Mouse (Mus musculus) spleen, postnatal 36 days (tissue): Measurements from ENCODE around the gene Phospho2.
A peak's percentile ranks its signal among the peaks of the same experiment; 100 is the strongest.
"Not testable (repeated sequence)": the region's sequence is repeated elsewhere in the genome, so short reads cannot be mapped to it uniquely, and the experiment has no call there.

ENCODE experiments used
- DNase-seq, 2 experiments: peaks; one replicate each; pipeline ENCODE4 v3.0.0; 2022; ENCODE audit warnings: low spot score in 2 of 2, mixed read lengths in 1 of 2

Gene Phospho2

DNA sequence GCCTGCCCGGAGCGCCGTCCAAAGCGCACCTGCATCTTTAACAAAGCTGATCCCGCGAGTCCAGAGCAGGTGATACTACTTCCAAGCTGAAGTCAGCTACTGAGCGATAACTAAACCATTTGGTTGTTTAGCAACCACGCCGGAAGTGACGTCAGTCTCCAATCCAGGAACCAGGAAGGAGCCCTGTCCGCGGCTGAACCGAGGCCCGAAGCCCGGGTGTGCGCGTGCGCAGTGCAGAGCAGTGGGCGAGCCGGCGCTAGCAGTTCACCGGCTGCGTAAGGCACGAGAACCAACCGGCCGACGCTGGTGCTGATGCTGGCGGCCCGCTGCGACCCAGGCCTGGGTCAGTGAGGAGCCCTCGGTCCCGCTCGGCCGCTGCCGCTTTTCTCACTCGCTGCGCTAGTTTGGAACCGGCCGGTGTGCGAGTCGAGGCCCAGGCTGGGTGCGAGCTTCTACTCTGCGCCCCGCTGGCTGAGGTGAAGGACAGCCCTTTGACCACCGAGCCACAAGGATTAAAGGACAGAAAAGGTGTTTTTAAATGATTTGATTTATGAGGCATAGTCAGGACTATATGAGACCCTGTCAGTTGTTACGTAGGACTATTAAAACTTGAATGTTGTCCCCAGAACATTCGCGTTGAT is at the start of gene Phospho2, which contains the start of gene Ccdc173:
Gene Phospho2, plus strand, starts transcription at position 195 of the 641 bp plus-strand sequence.
Gene Ccdc173, minus strand, starts transcription at position 147 of the 641 bp plus-strand sequence.
- DNase-seq: peak; percentile 98

DNA sequence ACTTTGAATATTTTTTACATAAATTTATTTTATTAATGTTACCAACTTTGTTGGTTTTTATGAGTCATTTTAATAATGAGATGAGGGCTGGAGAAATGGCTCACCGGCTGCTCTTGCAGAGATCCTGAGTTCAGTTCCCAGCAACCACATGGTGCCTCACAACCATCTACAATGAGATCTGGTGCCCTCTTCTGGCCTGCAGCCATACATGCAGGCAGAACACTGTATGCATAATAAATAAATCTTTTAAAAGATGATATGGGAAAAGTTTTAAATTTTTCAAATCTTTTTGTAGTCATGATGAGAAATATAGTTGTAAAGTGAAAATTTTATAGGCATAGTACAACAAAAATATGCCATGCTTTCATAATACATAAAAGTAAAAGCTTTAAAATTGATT is 44.3 kb upstream of the Phospho2 start:
- DNase-seq: no peak

DNA sequence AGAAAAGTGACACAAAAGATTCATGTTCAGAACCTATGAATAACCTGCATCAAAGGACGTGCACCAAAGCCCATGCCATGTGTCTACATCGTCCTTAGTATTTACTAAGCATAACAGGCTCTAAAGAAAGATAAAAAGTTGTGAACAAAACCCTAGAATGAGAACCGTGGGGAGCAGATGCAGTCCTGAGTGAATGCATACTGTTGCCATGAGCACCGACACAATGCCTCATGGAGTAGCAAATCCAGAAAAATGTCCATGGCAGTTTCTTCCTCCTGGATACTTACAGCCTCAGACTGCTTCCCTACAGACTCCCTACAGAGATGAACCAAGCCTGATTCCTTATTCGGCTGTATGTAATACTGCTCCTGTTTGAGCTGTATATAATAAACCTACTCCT is 28.4 kb upstream of the Phospho2 start:
- DNase-seq: no peak

DNA sequence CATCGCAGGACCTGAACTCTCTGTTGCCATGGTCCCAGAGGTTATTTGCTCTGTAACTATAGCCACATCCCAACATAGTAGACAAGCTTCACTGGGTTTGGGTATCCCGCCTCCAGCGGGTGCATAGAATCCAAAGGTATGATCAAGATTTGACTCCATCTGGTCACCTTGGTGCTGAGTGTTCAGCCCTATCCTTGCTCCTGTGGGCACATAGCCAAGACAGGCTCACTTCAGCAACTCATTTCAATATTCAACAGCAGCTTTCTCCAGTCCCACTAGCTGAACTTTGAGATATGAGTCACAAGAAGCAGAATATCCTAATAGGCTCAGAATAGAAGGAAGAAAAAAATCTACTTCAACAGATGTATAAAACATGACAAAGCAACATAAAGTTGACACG is 26.1 kb upstream of the Phospho2 start:
- no peak for DNase-seq

DNA sequence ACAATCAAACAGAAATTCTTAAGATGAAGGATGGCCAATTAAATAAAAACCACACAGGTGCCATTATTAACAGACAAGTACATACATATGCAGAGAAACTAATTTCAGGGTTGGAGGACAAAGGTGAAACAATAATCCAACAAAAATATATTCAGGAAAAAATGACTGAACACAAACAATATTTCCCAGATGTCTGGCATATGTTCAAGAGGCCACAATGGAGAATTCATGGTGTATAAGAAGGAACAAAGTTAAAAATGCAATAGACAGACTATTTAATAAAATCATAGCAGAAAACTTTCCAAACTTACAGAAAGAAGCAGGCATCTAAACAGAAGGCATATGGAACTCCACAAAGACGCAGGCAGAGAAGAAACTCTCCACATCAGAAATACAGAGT is 24.7 kb upstream of the Phospho2 start:
- DNase-seq: no peak

DNA sequence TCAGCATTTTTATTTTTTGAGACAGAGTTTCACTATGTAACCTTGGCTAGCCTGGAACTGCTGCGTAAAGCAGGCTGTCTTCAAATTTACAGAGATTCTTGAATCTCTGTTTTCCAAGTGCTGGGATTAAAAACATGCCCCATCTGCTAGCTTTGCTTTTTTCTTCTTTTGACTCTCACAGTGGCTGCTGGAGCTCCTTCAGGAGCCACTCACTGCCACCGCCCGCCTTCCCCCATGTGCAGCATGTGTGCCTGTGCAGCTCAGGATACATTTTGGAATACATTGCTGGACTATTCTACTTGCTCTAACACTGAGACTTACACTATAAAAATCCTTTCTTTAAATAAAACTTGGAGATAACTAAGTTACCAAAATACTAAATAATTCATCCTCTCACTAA is 16.1 kb upstream of the Phospho2 start:
- DNase-seq: no peak

DNA sequence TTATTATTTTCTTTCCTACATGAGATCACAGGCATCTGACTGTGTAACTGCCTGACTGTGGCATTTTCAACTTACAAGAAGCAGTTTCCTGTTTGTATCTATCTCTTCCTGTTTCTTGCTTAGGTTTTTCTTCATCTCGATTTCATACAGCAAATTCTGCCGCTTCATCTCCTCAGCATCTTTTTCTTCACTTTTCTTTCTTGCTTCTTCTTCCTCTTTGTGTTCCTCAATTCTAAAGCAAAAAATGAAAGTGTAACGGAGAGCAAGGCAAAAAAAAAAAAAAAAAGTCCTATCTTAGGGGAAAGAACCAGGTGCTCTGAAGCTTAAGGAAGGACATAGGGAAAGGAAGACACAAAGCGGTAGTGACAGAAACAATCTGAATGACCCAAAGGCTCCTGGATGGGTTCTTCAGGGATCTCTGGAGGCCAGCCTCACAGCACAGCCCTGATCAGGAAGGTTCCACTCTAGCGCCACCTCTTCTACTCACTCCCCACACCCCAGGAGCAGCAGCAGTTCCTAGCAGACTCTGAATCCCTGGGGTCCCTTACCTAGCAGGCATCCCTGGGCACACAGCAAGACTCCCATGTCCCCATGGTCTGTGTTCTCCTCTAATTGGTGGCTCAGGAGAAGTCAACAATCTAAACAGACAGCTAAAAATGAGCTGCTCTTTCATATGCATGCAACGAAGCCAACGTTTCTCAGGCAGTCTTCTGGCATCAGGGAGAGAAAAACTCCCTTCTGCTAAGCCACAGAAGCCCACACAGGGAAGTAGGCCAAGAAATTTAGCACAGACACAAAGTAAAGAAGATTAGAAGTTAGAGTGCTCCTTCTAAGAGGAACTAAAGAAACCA is 11.2 kb upstream of the Phospho2 start:
- peak; percentile 34 to 38 for DNase-seq

DNA sequence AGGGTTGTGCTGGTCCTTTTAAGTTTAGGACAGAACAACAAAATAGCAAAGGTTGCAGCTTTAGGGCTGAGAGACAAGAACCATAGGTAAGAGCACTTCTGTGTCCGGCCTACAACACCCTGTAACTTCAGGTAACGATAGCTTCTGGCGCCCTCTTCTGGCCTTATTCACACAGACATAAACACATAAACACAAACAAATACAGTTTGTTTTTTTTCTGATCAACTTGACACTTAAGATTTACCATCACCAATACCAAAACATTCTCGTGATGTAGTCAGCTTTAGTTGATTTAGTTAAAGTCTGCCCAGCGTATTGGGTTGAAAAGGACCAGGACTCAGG is 10.6 kb upstream of the Phospho2 start:
- peak; percentile 14 to 41 for DNase-seq

DNA sequence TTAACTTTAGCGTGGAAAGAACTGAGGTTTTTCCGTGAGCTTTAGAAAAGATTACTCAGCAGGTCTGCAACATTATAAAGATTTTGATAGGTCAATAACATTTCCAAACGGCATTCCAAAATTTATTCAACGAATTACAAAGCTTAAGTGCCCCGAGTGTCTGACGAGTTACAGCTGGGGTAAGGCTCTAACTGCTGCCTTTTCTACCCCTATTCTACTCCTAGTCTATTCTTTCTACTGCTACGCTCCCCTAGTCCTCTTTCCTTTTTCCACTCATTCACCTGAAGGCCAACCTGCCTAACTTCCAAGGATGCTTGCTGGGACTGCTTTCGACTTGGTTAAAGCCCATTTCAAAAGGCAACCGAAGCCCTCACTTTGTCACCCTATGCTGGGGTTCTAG is 449 bp upstream of the Phospho2 start:
- DNase-seq: no peak

DNA sequence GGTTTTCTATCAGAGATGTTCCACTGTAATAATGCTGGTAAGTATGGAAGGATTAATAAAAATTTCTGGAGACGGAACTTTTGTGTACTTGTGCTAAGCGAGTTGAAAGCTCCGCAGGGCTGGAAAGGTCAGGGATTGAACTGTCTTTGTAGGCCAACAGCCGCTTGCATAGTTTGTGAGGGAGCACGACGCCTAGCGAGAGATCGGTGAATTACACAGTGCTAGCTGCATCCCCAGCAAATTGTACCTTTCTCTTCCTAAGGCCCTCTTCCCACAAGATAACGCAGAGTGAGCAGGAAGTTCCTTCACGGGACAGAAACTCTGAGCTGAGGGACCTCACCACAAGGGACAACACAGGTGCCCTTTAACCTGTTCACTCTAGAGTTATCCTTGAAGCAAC is 862 bp downstream of the Phospho2 start:
- peak; percentile 74 to 81 for DNase-seq

DNA sequence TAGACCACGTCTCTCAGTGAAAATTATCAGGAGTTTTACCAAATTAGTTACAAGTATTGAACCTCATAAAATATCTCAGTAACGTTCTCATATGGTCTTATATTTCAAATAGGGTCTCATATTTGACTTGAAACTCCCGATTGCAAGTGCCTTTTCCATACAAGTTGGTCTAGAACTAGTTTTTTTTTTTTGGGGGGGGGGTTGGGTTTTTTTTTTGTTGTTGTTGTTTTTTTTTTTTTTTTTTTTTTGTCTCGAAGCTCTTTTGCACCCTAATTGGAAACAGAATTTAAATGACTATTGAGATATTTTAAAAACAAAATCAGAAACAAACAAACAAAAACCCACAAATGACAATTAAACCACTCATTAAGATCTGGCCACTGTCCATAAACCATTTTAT is 1.3 kb downstream of the Phospho2 start:
- no peak for DNase-seq

DNA sequence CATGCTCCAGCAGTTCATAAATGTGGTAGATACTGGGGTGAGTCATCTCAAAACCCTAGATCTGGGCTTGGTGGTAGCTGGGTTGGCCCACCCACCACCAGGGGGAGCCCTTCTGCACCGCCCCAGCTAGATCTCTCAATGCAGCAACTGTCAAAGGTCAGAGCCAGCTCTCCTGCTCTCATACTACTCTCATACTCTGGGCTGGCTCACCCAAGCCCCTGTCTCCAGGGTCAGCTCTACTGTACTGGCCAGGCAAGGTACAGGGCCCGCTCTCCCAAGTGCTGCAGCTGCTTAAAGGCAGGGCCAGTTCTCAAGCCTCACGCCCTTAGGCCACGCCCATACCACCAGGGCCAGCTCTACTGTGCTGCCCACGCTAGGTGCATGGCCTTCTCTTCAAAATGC is 13.5 kb downstream of the Phospho2 start:
- DNase-seq: peak; percentile 63 to 66

DNA sequence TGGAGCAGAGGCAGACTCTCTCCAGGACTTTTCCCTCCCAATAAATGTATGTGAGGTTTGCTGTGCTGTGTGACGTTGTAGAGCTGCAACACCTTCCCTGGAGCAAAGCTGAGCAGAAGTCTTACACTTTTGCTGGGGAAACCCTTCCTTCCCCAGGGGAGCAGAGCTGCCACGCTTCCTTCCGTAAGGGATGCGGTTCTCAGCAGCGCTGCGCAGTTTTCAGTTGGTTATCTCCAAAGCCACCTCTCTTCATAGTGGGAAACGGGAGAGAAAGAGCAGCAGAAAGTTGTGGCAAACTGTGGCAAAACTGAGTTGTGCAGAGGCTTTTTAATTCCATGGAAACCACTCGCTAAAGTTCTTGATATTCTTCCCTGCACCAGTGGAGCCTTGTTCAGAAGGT is 14.3 kb downstream of the Phospho2 start:
- no peak for DNase-seq

DNA sequence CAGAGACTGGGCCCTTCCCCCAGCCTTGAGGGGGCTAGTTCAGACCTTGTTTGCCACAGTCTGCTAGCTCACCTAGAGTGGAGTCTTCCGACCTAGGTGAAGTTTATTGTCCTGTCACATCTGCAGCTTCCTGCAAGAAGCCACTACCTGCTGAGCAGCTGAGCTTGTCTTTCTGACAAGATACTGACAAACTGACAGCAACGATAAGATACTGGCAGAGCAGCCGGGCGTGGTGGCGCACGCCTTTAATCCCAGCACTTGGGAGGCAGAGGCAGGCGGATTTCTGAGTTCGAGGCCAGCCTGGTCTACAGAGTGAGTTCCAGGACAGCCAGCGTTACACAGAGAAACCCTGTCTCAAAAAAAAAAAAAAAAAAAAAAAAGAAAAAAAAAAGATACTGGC is 15.2 kb downstream of the Phospho2 start:
- not testable (repeated sequence) for DNase-seq

DNA sequence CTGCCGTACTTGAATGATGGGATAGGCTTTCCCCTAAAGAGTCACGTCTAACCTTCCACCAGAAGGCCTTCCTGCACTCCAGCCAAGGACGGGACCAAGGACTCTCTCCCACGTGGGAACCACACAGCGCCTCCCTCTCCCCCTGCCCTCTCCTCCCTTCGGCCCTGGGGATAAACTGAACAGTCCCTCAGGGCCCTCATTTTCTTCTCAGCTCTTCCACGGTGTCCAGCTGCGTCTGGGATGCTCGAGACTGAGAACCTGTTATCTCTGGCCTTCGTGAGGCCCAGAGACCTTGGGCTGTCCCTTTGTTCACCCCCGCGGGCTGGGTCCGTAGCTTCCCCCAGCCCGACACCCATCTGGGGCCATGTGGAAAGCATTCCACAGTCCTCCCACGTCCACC is 20.7 kb downstream of the Phospho2 start:
- no peak for DNase-seq

DNA sequence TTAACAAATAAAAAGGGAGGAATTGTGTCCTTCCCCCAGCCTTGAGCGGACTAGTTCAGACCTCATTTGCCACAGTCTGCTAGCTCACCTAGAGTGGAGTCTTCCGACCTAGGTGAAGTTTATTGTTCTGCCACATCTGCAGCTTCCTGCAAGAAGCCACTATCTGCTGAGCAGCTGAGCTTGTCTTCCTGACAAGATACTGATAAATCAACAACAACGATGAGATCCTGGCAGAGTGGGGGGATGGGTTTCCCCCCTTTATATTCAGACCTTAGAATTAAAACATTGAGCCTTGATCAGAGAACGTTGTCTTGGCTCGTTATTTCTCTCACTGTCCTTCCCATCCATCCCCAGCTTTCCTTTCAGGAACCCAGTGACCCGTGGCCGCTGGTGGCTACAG is 21.9 kb downstream of the Phospho2 start:
- DNase-seq: not testable (repeated sequence)

DNA sequence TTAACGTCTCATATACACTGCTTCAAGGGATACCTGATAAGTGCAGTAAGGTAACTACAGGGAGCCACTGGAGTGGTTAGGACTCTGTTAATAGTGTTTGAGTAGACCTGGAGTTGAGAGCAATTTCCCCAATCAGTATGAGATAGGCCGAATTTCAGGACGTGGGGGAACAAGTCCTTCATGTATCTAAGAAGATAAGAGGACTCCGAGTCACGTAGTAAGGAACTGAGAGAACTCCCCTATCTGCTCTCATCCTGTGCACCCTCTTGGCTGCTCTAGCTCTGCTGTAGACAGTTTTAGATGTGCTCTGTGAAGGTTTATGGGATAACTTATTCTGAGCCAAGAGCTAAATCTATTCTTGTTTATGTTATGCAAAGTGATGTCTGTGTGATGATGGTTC is 27.2 kb downstream of the Phospho2 start:
- DNase-seq: no peak

DNA sequence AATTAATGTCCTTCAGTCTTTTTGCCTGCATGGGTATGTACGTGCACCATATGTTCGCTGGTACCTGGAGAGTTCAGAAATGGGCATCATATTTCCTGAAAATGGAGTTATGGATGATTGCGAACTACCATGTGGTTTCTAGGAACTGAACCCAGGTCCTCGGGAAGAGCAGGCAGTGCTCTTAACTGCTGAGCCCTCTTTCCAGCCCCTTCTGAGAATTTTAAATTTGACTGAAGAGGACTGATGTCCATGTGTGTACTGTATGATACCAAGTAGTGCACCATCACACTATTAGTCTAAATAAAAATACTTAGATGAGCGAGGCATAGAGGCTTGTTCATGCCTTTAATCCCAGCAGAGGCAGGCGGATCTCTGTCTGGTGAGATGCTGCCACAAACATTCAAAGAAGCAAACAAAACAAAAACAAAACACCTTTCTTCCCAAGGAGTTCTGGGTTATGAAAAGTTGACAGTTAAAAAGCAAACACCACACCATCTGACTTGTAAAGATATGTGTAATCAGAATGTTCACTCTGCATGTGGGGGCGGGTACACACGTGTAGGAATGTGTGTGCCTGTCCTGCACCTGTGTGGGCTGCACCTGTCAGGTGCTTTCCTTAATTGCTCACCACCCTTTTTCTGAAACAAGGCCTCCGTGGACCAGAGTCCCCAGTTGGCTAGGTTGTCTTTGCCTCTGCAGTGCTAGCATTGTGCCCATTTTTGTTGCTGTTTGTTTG is 29.1 kb downstream of the Phospho2 start:
- peak in 1 of 2 experiments; percentile 31 for DNase-seq

DNA sequence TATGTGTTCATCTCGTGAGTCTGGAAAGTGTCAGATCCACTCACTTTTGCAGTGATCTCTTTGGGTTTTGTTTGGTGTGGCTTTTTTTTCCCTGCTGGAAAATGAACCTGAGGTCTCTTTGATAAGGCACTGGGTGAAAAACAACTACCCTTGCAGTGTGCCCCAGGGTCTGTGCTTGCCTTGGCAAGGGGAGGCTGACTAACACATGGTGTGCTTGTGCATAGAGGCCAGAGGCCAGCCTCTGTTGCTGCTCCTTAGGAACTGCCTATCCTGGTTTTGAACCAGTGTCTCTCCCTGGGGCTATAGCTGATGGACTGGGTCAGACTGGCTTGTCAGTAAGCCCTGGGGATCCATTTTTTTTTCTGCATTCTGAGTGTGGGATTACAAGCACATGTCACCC is 30.8 kb downstream of the Phospho2 start:
- no peak for DNase-seq

DNA sequence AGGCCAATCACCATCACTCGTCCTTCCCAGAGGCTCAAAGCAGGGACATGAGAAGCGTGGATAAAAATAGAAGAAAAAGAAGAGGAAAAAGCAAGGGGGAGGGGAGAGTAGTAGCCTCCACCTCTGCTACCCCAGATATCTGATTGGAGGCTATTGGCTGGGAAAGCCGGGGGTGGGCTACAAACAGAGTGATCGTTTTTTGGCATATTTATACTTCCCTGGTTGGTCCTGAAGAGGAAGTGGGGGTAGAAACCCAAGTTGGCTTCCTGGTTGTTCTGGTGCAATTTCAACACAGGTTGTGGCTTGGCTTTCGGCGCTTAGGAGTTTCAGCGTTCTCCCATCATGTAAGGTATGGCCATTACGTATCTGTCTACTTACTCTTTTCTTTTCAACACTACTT is 32.3 kb downstream of the Phospho2 start, which contains the start of gene Klhl23:
Gene Klhl23, plus strand, starts transcription at position 234 of the 400 bp plus-strand sequence.
- DNase-seq: peak; percentile 4 to 12

DNA sequence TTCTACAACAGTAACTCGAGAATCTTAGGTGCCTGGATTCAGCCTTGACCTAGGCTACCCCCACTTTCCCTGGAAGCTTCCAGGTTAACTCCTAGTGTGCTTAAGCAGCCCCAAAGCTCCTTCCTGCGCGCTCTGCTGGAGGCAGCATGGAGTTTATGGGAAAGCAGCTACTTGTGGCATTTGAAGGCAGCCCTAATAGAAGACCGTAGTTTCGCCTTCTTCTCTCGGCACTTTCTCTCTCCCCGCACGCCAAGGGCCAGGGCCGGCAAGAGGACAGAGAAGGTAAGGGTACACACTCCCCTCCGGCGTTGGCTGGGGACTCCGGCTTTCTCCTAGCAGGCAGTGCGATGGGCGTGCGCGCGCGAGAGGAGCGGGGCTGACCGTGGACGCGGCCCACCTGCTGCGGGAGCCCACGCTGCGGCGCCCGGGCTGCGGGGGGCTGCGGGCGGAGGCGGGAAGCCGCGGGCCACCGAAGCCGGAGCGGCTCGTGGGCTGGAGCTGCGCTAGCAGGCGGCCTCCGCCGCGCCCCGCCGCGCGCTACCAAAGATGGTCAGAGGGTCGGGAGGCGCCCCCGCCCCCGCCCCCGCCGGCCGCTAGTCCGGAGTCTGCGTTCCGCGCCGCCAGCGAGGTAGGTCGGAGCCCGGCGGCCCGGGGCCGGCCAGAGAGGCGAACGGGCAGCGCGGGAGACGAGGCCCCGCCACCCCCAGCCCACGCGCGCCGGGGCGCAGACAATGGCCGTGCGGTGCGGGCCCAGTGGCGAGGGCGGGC is 33.1 kb downstream of the Phospho2 start:
- peak; percentile 4 for DNase-seq
